Mouse (Mus musculus): ENCODE results near the gene AY074887.
A peak's percentile ranks its signal among the peaks of the same experiment; 100 is the strongest.
"Not testable (repeated sequence)": the region's sequence is repeated elsewhere in the genome, so short reads cannot be mapped to it uniquely, and the experiment has no call there.

AY074887 gene

GRCm38 (mm10) chr9:54950575-54951321 is at the start of gene AY074887, which contains the start of gene Psma4:
Gene AY074887 (minus strand): TSS chr9:54950998.
Gene Psma4 (plus strand): TSS chr9:54950790.
- peak; percentile 71 for DNase-seq (ENCODE audit: low spot score)

- DNase-seq (ENCODE audit: low spot score) = no peak
These were observed 44.8 kb upstream of the AY074887 start for GRCm38 (mm10) chr9:54995645-54996044.

GRCm38 (mm10) chr9:54994381-54994780 is 43.6 kb upstream of the AY074887 start:
- DNase-seq (ENCODE audit: low spot score) = no peak

GRCm38 (mm10) chr9:54990362-54990761 is 39.6 kb upstream of the AY074887 start:
- DNase-seq (ENCODE audit: low spot score) = no peak

- no peak for DNase-seq (ENCODE audit: low spot score)
These were observed 31.6 kb upstream of the AY074887 start for GRCm38 (mm10) chr9:54982401-54982800.

GRCm38 (mm10) chr9:54981291-54982191 is 30.7 kb upstream of the AY074887 start:
- no peak for DNase-seq (ENCODE audit: low spot score)

- no peak for DNase-seq (ENCODE audit: low spot score)
These were observed 29.9 kb upstream of the AY074887 start, which contains the start of gene Chrna5 for GRCm38 (mm10) chr9:54980674-54981073. Gene Chrna5 (plus strand): TSS chr9:54980880.

- no peak for DNase-seq (ENCODE audit: low spot score)
These were observed 19.3 kb upstream of the AY074887 start for GRCm38 (mm10) chr9:54969972-54970637.

GRCm38 (mm10) chr9:54963669-54964068 is 12.9 kb upstream of the AY074887 start:
- DNase-seq (ENCODE audit: low spot score) = no peak

GRCm38 (mm10) chr9:54961059-54961458 is 10.3 kb upstream of the AY074887 start:
- no peak for DNase-seq (ENCODE audit: low spot score)

- DNase-seq (ENCODE audit: low spot score) = not testable (repeated sequence)
These were observed 636 bp downstream of the AY074887 start for GRCm38 (mm10) chr9:54950162-54950561.

GRCm38 (mm10) chr9:54949465-54949864 is 1.3 kb downstream of the AY074887 start:
- DNase-seq (ENCODE audit: low spot score) = no peak

- DNase-seq (ENCODE audit: low spot score) = no peak
These were observed 4.5 kb downstream of the AY074887 start for GRCm38 (mm10) chr9:54946256-54946655.

- no peak for DNase-seq (ENCODE audit: low spot score)
These were observed 6.3 kb downstream of the AY074887 start for GRCm38 (mm10) chr9:54944467-54944866.

GRCm38 (mm10) chr9:54942071-54942470 is 8.7 kb downstream of the AY074887 start:
- DNase-seq (ENCODE audit: low spot score) = no peak

- no peak for DNase-seq (ENCODE audit: low spot score)
These were observed 18.4 kb downstream of the AY074887 start for GRCm38 (mm10) chr9:54932379-54932778.

- DNase-seq (ENCODE audit: low spot score) = no peak
These were observed 19.0 kb downstream of the AY074887 start for GRCm38 (mm10) chr9:54931765-54932164.

GRCm38 (mm10) chr9:54930741-54931140 is 20.1 kb downstream of the AY074887 start:
- no peak for DNase-seq (ENCODE audit: low spot score)

GRCm38 (mm10) chr9:54919946-54920345 is 30.9 kb downstream of the AY074887 start:
- no peak for DNase-seq (ENCODE audit: low spot score)

- DNase-seq (ENCODE audit: low spot score) = no peak
These were observed 32.0 kb downstream of the AY074887 start for GRCm38 (mm10) chr9:54918781-54919180.

- no peak for DNase-seq (ENCODE audit: low spot score)
These were observed 32.6 kb downstream of the AY074887 start for GRCm38 (mm10) chr9:54918191-54918590.

GRCm38 (mm10) chr9:54917010-54917677 is 33.7 kb downstream of the AY074887 start, which contains the start of gene Hykk:
Gene Hykk (plus strand): TSS chr9:54917283.
- DNase-seq (ENCODE audit: low spot score) = peak; percentile 85
